Mouse (Mus musculus) intestine, embryonic 16.5 days (tissue): Measurements from ENCODE around the gene Smco4. TPM values are rescaled to one million over a fixed set of nuclear protein-coding genes. Genes with fewer than 3 reads are reported as not detected.

ENCODE experiments used
- ATAC-seq: fragments of 200-750 bp; cut with Nextera tagmentation; 2 replicates; pipeline ENCODE4 v1.8.0; 2017; ENCODE audit warnings: moderate TSS enrichment, moderate library complexity
- H3K27ac ChIP-seq: fragments of 300-500 bp; sonication (generic); 2 replicates; pipeline ENCODE4 v1.5.1; 2014; ENCODE audit warnings: mild to moderate bottlenecking, low read length
- H3K27me3 ChIP-seq: fragments of 300-500 bp; sonication (generic); replicated peaks from 2 replicates; pipeline ENCODE4 v1.6.1; 2014; ENCODE audit warnings: low read length, control low read depth, mixed read lengths; ENCODE audit not compliant: control insufficient read depth, insufficient read depth
- H3K36me3 ChIP-seq: fragments of 300-500 bp; sonication (generic); 2 replicates; pipeline ENCODE4 v1.6.1; 2014; ENCODE audit warnings: low read length, control low read depth; ENCODE audit not compliant: control insufficient read depth, insufficient read depth
- H3K4me1 ChIP-seq: fragments of 300-500 bp; sonication (generic); 2 replicates; pipeline ENCODE4 v1.6.1; 2014; ENCODE audit warnings: low read length, control low read depth, mixed read lengths; ENCODE audit not compliant: control insufficient read depth, insufficient read depth
- H3K4me2 ChIP-seq: fragments of 300-500 bp; sonication (generic); 2 replicates; pipeline ENCODE4 v1.6.1; 2014; ENCODE audit warnings: low read depth, low read length, control low read depth
- H3K4me3 ChIP-seq: fragments of 300-500 bp; sonication (generic); 2 replicates; pipeline ENCODE4 v1.5.1; 2014; ENCODE audit warnings: mild to moderate bottlenecking, low read length
- H3K9ac ChIP-seq: fragments of 300-500 bp; sonication (generic); 2 replicates; pipeline ENCODE4 v1.6.1; 2014; ENCODE audit warnings: low read depth, low read length
- H3K9me3 ChIP-seq: fragments of 300-500 bp; sonication (generic); 2 replicates; pipeline ENCODE4 v1.6.1; 2016; ENCODE audit warnings: low read length, control low read depth; ENCODE audit not compliant: control insufficient read depth
- WGBS: fragments of 180-500 bp; shearing (Covaris S2); extraction: QIAGEN DNeasy Blood & Tissue Kit; methylation state at CpG from one replicate; pipeline ENCODE4 v1.1.7; 2014; 5-methylcytosine and 5-hydroxymethylcytosine counted together
- polyA plus RNA-seq: library from polyadenylated mRNA; unstranded; fragments of >200 nt; fragmentation: Nextera tagmentation; extraction: Ambion mirVana; gene quantifications from 2 replicates; pipeline ENCODE4 v1.2.1, GENCODE M21; 2015

Smco4 gene
- polyA plus RNA-seq, 1 experiment from 2014 or later, result 3.4 TPM

DNA sequence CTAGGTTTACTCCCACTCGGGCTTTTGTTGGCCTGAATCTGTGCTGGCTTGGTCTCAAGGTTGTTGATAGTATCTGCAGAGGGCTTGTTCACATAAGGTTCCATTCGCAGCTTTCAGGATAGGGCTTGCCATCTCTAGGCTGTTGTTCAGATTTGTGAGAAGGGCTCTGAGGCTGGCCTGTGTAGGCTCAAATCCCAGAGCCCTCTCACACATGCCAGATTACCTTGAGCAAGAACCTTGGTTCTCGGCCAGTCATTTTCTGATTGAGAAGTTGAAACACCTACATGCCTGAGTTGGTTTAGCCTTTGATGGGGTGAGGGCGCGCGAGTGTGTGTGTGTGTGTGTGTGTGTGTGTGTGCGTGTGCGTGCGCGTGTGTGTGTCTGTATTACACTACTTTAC, 29.1 kb downstream of the Smco4 start:
- H3K27me3 ChIP-seq, result no peaks in the 10 kb centered on the region
- no peaks in the 10 kb centered on the region for H3K36me3 ChIP-seq
- H3K9me3 ChIP-seq, result no peaks in the 10 kb centered on the region
- H3K4me1 ChIP-seq, result peaks cover 4% of the 10 kb centered on the region; the same call in 1 of the 2 replicates
- ATAC-seq, result no peak
- WGBS, result 88% methylated on average over 10 of the region's 10 CpGs
- H3K4me3 ChIP-seq, result no peak overlapping the region
- H3K4me2 ChIP-seq, result no peak overlapping the region
- no peak overlapping the region for H3K27ac ChIP-seq
- H3K9ac ChIP-seq, result no peak overlapping the region

DNA sequence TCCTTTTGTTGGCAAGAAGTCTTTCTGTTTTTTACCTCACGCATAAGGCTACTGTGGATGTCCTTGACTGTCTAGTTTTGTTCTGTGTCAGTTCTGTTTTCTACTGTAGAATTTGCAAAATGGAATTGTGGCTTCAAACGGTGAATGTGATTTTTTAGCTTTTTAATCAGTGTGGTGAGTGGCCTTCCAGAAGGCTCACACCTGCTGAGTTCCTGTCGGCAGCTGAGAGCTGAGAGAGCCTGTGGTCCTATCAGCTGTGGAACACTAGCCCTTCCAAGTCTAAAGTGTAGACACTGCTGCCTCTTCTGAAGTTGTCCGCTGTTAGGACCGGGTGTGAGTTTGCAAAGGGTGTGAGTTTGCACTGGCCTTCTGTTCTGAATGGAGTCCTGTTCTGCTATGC, 29.7 kb downstream of the Smco4 start:
- H3K4me1 ChIP-seq, result peaks cover 6% of the 10 kb centered on the region; the same call in 1 of the 2 replicates
- WGBS, result 67% methylated on average over 5 of the region's 5 CpGs
- H3K27me3 ChIP-seq, result no peaks in the 10 kb centered on the region
- no peak overlapping the region for H3K27ac ChIP-seq
- no peak for ATAC-seq
- no peaks in the 10 kb centered on the region for H3K36me3 ChIP-seq
- no peak overlapping the region for H3K4me3 ChIP-seq
- H3K9me3 ChIP-seq, result no peaks in the 10 kb centered on the region
- no peak overlapping the region for H3K9ac ChIP-seq
- H3K4me2 ChIP-seq, result no peak overlapping the region

DNA sequence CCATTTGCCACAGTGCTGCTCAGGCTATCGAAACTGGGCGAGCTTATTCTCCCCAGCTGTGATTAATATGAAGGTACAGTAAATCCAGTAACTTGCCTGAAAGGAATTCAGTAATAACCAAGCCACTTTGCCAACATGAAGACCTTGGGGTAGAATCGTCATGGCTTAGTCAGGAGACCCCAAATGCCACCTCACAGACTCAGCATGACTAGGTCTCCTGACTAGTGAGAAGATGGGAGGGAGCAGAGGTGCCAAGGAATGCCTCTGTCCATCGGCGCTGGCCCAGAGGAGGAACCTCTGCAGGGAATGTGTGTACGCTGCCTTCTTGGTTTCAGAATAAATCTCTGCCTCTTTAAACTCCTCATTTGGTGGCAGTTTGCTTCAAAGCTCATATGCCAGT, 30.4 kb downstream of the Smco4 start:
- Histone ChIP-seq H3K4me3 (no peak overlapping the region), H3K9me3 (no peaks in the 10 kb centered on the region), H3K36me3 (no peaks in the 10 kb centered on the region), H3K4me1 (peaks cover 11% of the 10 kb centered on the region), H3K9ac (no peak overlapping the region), H3K27me3 (no peaks in the 10 kb centered on the region), H3K4me2 (no peak overlapping the region), H3K27ac (no peak overlapping the region)
- 87% methylated on average over 6 of the region's 6 CpGs for WGBS
- ATAC-seq, result no peak

DNA sequence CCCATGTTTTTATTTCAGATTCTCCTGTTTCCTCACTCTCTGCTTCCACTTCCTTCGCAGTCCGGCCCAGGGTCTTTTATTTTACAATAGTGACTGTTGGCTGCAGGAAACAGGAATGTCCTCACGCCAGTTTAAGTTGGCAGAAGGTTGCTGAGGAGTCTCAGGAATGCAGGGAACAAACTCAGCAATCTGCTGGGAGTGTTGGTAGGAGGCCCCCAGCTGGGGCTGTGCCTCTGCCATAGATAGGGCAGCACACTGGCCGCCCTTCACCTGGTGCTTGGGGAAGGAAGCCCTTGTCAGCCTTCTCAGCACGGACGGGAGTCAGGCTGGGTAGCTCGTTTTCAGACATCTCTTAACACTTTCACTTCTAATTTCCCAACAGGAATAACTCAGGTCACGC, 32.0 kb downstream of the Smco4 start:
- Histone ChIP-seq H3K4me1 (peaks cover 26% of the 10 kb centered on the region), H3K4me2 (no peak overlapping the region), H3K4me3 (no peak overlapping the region), H3K9ac (no peak overlapping the region), H3K27me3 (no peaks in the 10 kb centered on the region), H3K9me3 (no peaks in the 10 kb centered on the region), H3K27ac (no peak overlapping the region), H3K36me3 (no peaks in the 10 kb centered on the region)
- 46% methylated on average over 8 of the region's 8 CpGs for WGBS
- ATAC-seq, result peak; percentile 52

DNA sequence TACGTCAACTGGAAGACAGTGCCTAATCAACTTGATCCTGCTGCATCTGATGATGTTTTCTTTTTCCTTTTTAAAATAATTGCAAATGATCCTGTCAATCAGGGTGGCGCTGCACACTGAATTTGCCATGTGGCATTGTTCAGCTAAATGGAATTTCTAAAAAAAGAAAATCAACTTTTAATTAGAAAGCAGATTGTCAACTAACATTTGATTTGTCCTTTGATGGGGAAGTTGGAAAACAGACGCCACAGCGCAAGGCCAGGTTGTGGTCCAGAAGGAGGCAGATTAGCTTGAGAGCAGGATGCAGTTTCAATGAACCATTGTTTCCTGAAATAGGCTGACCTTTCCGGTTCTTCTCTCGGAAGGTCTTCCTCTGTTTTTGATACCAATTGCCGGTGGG, 33.3 kb downstream of the Smco4 start:
- no peak overlapping the region for H3K27ac ChIP-seq
- no peak for ATAC-seq
- H3K4me2 ChIP-seq, result no peak overlapping the region
- H3K9me3 ChIP-seq, result no peaks in the 10 kb centered on the region
- no peak overlapping the region for H3K9ac ChIP-seq
- H3K36me3 ChIP-seq, result no peaks in the 10 kb centered on the region
- H3K27me3 ChIP-seq, result no peaks in the 10 kb centered on the region
- peaks cover 37% of the 10 kb centered on the region for H3K4me1 ChIP-seq
- H3K4me3 ChIP-seq, result no peak overlapping the region
- 77% methylated on average over 7 of the region's 7 CpGs for WGBS

DNA sequence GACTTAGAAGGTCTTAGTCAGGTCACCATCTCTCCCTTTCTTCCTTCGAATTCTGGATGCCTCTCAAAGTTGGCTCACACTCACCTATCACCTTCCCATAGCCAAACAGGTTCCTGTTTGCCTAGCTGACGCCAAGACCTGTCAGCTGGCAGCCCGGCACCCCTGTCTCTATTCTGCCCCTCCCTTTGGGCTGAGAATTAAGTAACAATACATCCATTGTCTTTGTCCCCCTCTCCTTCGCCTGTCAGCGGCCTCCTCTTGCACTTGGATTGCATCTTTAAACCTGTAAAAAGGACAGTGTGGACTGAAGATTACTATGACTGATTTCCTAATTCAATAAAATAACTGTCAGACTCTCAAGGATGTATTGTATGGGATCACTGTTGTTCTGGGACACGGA, 34.6 kb downstream of the Smco4 start:
- Histone ChIP-seq H3K27me3 (no peaks in the 10 kb centered on the region), H3K36me3 (no peaks in the 10 kb centered on the region), H3K4me2 (no peak overlapping the region), H3K4me3 (no peak overlapping the region), H3K9ac (no peak overlapping the region), H3K4me1 (peaks cover 37% of the 10 kb centered on the region), H3K9me3 (no peaks in the 10 kb centered on the region), H3K27ac (no peak overlapping the region)
- no peak for ATAC-seq
- WGBS, result 53% methylated on average over 6 of the region's 6 CpGs

DNA sequence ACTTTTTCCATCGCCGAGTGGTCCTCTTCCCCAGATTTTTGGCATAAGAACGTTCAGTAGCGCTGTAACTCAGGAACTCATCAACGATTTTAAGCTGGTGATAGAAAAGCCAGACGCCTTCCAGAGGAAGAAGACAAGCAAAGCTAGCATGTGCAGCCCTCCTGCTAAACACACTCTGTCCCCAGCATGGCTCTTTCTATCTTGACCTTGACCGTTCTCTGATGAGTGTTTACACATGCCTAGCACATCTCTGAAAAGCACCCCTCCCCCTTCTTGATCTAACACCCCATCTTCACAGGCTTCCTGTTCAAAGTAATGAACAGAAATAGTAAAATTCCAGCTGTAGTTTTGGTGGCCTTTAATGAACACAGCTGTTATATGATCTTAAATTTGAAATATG, 35.1 kb downstream of the Smco4 start:
- WGBS, result 40% methylated on average over 7 of the region's 7 CpGs
- H3K27me3 ChIP-seq, result no peaks in the 10 kb centered on the region
- H3K9ac ChIP-seq, result no peak overlapping the region
- ATAC-seq, result no peak
- H3K36me3 ChIP-seq, result no peaks in the 10 kb centered on the region
- H3K9me3 ChIP-seq, result no peaks in the 10 kb centered on the region
- no peak overlapping the region for H3K4me2 ChIP-seq
- H3K4me3 ChIP-seq, result no peak overlapping the region
- H3K27ac ChIP-seq, result no peak overlapping the region
- peaks cover 37% of the 10 kb centered on the region for H3K4me1 ChIP-seq

DNA sequence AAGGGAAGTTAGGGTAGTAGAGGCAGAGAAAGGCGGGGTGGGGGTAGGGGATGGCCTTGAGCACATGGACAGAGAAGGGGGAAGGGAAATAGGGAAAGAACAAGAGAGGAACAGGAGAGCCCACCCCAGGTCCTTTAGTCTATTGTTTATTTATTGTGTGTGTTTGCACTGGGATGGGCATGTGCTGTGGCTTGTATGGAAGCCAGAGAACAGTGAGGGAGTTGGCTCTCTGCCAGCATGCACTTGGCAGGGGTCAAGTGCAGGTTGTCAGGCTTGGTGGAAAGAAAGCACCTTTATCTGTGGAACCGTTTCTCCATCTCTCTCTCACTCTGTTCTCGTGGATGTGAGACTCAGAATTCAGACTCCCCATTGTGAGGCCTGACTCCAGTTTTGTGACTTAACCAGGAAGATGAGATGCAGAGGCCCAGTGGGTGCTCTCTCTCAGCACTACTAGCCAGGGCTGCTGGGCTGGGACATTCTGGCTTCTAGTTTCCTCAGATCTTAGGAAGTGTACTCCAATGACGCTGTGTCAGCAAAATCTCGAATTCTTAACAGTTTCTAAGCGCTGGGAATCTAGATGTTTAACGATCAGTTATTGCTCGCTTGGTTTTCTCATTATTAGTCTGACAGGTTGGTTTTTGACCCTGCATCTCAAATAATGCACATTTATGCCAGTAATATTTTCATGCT, 36.2 kb downstream of the Smco4 start:
- Histone ChIP-seq H3K36me3 (no peaks in the 10 kb centered on the region), H3K27ac (peak overlapping the region; percentile 52), H3K4me2 (no peak overlapping the region), H3K27me3 (no peaks in the 10 kb centered on the region), H3K4me1 (peaks cover 40% of the 10 kb centered on the region), H3K4me3 (no peak overlapping the region), H3K9me3 (no peaks in the 10 kb centered on the region), H3K9ac (0 out of 2 replicates have a peak overlapping the region, but pooled peaks have one; percentile 16)
- 50% methylated on average over 8 of the region's 8 CpGs for WGBS
- ATAC-seq, result peak; percentile 54

DNA sequence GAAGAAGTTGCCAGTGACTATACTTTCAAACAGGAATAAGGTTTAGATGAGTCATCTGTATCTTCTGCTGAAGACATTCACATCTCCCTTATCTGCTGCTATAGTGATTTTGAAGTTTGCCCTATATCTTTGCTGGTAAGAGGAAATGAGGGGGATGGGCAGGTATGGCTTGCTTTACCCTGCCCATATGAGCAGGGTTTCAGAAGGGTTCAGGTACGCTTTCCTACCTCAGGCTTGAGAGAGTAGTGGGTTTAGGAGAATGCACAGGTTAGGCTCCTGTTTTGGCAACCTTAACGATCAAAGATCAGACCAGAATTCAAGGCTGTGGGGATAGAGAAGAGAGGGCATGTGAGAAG, 36.7 kb downstream of the Smco4 start:
- H3K4me2 ChIP-seq, result no peak overlapping the region
- H3K27me3 ChIP-seq, result no peaks in the 10 kb centered on the region
- no peaks in the 10 kb centered on the region for H3K9me3 ChIP-seq
- H3K4me1 ChIP-seq, result peaks cover 39% of the 10 kb centered on the region
- H3K27ac ChIP-seq, result peak overlapping the region; percentile 23
- H3K4me3 ChIP-seq, result no peak overlapping the region
- H3K36me3 ChIP-seq, result no peaks in the 10 kb centered on the region
- peak; percentile 39 for ATAC-seq
- H3K9ac ChIP-seq, result no peak overlapping the region
- 83% methylated on average over 2 of the region's 2 CpGs for WGBS

DNA sequence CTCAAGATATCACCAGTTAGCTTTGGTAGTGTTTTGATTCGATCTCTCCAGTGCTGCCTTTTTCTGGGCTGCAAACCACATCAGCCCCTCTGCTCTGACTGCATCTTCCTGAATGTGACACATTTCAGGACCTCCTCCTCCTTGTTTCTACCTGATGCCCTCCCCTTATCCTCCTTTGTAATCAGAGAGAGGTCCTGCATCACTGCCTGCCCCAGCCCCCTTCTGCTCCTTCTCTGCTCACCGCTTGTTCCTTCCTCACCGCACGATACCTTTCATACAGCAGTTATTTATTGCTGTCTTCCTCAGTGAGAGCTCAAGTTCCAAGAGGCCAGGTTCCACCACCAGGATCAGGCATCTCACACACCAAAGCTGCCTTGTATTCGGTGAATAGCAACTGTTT, 38.0 kb downstream of the Smco4 start:
- no peaks in the 10 kb centered on the region for H3K36me3 ChIP-seq
- no peaks in the 10 kb centered on the region for H3K9me3 ChIP-seq
- H3K4me2 ChIP-seq, result no peak overlapping the region
- ATAC-seq, result no peak
- peaks cover 43% of the 10 kb centered on the region for H3K4me1 ChIP-seq
- no peak overlapping the region for H3K9ac ChIP-seq
- H3K27ac ChIP-seq, result no peak overlapping the region
- H3K4me3 ChIP-seq, result no peak overlapping the region
- WGBS, result 41% methylated on average over 5 of the region's 5 CpGs
- no peaks in the 10 kb centered on the region for H3K27me3 ChIP-seq
